Mouse (Mus musculus) cerebellum, adult 9-10 months (tissue): ENCODE measurements around the gene 4931409K22Rik.
A peak's percentile ranks its signal among the peaks of the same experiment; 100 is the strongest.

Experiments
- DNase-seq: peaks from one replicate; pipeline ENCODE4 v3.0.0; 2022

The 4931409K22Rik gene

GRCm38 (mm10) chr5:24539571-24540296 is 16.9 kb downstream of the 4931409K22Rik start:
- no peak for DNase-seq

DNA sequence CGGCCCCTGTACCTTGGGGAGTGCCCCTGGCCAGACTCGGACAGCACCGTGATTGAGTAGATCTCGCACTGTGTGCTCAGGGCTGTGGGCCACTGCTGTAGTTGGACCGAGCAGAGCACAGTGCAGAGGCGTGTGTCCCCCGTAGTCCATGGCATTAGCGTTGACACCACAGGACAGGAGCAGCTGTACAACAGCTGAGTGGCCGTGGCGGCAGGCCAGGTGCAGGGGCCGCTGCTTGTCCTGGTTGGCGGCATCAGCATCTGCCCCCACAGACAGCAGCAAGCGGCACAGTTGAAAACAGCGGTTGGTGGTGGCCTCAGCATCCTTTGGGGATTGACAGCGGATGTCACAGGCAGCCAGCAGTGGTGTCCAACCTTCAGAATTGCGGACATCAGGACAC is 19.0 kb downstream of the 4931409K22Rik start:
- no peak for DNase-seq

- DNase-seq, result no peak
Measured at GRCm38 (mm10) chr5:24536511-24536910, 20.1 kb downstream of the 4931409K22Rik start.

DNA sequence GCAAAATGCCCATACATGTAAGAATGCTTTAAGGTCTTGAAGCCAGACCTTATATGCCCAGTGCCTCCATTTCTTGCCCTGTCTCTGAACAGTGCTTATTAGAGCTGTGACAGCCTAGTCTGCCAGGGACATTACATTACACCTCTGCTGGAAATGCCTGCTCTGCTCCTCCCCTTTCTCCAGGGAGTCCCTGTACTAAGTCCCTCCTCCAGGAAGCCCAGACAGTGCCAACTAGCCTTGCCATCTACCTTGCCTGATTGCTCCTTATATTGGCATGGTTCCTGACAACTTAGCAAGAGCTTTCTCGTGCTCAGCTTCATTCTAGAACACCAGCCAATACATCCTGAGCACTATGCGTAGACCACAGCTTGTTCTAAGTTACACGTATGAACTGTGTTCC is 20.9 kb downstream of the 4931409K22Rik start:
- no peak for DNase-seq

- no peak for DNase-seq
Measured at GRCm38 (mm10) chr5:24534292-24534691, 22.3 kb downstream of the 4931409K22Rik start.

DNA sequence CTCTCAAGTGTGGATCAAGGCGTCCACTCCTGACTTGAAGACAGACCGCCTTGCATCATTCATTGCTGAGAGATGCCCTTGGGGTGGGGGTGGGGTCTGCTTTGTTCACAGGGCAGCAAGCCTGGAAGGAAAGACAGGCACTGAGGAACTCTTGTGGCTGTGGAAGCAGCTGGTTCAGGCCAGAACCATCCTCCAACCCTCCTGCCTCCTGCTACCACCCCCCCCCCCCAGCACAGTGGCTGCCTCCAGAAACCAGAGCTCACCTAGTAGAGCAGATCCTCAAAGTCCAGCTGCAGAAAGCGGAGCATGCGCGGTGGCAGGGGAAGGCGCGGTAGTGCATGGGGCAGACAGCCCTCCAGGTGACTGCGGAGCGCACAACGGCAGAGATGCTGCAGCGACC is 23.2 kb downstream of the 4931409K22Rik start:
- DNase-seq, result no peak

GRCm38 (mm10) chr5:24530042-24530689 is 26.4 kb downstream of the 4931409K22Rik start:
- peak; percentile 93 for DNase-seq

DNA sequence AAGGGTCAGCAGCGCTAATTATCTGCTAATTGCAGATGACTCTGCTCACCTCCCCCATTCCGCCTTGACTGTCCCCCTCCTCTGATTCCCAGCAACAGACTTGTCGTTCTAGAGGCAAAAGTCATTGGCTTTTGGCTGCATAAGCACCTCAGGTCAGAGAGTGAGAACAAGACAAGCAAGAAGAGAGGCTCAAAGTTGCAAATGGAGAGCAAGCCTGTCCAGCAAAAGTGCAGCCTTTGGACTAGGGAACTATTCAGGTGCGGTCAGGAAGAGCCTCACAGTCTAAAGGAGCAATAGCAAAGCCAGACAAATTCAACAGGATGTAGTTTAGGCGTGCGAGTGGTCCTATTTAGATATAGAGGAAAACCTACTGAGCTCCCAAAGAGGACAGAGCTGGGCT is 28.8 kb downstream of the 4931409K22Rik start:
- no peak for DNase-seq

DNA sequence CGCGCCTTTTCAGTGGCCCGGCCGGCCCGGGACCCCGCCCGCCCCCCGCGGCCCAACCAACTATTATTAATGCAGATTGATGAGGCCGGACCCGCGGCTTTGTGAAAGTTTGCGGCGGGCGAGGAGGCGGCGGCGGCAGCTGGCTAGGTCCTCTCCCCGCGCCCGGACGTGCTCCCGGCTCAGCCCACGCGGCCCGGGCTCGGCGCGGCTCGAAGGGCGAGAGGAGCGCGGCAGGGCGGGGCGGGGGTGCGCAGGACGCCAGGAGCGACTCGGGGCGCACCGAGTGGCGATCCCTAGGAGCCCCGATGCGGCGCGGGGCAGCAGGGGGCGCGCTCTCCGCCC is 29.7 kb downstream of the 4931409K22Rik start, which contains the start of gene Gbx1:
TSS of gene Gbx1 (minus strand) at position 314 of the 342 bp plus-strand sequence.
- no peak for DNase-seq

DNA sequence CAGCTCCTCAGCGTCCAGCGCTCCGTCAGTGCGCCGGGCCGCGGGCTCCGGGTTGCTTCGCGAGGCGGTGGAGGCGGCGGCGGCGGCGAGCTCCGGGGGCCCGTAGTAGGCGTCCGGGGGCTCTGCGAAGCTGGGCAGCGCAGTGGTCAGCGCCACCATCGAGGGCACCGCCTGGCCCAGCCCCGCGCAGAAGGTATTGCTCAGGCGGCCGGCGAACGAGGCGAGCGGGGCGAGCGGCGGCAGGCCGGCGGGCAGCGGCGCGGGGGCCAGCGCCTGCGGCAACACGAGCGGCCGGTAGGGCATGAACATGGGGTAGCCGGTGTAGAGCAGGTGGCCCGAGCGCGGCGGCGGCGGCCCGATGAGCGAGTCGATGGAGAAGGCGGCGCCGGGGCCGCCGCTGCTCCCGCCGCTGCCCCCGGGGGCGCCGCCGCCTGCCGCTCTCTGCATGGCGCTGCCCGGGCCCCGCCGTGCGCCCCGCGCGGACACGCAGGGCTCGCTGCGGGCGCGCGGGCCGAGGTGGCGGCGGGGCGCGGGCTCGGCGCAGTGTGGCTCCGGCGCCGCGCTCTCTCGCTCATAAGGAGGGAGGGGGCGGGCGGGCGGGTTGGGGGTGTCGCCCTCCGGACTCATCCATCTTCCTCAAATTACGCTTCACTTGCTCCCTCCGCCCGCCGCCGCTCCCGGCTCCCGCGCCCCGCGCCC is 30.3 kb downstream of the 4931409K22Rik start:
- DNase-seq, result no peak

GRCm38 (mm10) chr5:24525360-24526189 is 31.0 kb downstream of the 4931409K22Rik start:
- no peak for DNase-seq

GRCm38 (mm10) chr5:24524522-24524921 is 32.1 kb downstream of the 4931409K22Rik start:
- no peak for DNase-seq

DNA sequence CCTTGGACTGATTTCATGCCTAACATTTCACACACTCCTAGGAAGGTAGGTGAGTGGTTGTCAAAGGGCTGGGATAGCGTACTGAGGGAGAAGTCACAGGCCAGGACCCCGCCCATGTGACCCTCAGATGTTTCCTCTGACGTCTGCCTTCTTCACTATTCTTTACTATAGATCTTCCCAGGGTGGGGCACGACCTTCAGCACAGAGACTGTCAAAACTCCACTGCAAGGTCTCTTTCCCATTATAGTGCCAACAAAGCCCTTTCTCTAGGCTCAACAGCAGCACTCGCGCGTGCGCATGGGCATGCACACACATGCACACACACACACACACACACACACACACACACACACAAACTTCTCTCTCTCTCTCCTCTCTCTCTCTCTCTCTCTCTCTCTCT is 32.8 kb downstream of the 4931409K22Rik start:
- DNase-seq, result no peak

DNA sequence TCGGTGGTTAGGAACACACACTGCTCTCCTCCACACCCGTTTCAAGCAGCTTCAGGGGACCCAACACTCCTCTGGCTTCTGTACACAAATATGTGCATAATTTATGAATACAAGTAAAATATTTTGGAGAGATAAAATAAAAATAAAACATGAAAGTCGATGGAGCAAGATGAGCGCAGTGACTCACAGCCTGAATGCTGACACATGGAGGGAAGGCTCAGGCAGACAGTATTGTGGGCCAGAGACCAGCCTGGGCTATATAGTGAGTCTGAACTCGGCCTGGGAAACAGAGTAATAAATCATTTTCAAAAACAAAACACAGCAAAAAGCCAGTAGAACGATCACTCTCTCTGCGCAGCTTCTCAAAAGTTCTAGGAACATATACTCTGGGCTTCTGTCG is 35.2 kb downstream of the 4931409K22Rik start:
- DNase-seq, result no peak

GRCm38 (mm10) chr5:24512271-24512670 is 44.3 kb downstream of the 4931409K22Rik start:
- no peak for DNase-seq

GRCm38 (mm10) chr5:24510635-24511034 is 46.0 kb downstream of the 4931409K22Rik start:
- DNase-seq, result no peak

DNA sequence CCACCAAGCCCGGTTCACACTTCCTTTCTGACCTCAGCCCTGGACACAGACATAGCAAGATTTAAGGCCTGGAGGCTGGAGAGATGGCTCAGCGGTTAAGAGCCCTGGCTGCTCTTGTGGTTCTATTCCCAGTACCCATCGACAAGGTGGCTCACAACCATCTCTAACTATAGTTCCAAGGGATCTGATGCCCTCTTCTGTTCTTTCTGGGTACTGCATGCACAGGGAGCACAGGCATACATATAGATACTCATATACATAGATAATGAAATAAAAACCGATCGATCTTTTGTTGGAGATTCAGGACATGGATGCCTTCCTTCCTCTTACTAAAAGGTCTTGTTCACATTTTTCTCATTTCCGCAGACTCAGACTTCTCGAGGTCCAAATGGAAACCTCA is 48.2 kb downstream of the 4931409K22Rik start:
- no peak for DNase-seq

DNA sequence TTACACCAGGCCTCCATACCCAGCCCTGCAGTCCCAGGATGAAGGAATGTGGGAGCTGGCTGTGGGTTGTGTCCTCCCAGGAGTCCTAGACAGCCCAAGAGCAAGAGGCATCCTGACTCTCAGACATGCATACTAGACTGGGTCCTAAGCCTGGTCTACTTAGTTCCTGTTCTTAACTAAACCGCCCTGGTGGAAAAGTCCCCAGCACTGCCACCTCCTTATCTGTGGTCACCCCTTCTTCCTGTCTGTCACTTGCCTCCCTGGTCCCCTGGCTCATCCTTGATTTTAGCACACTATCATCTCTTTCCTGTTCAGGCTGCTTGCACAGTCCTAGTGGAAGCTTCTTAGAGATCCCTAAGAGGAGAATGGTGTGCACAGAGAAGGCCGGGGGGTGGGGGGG is 51.1 kb downstream of the 4931409K22Rik start:
- no peak for DNase-seq

DNA sequence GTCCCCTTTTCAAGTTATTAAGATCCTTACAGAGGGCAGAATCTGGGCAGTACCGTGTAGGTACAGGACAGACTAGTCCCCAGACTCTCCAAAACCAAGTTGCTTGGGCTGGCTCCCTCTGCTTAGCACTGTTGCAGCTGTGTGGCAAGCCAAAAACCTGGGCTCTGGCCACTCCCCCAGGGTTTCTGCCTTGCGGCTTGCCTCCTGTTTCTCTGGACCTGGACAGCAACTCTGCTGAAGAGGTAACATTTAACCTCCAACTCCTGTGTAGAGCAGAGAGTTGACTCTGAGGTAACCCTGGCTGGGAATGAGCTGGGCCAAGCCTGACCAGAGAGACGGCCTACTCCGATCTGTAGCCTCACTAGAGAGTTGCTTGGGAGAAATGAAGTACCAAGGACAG is 53.8 kb downstream of the 4931409K22Rik start:
- DNase-seq, result no peak

GRCm38 (mm10) chr5:24500851-24501250 is 55.8 kb downstream of the 4931409K22Rik start:
- DNase-seq, result peak; percentile 51

- DNase-seq, result no peak
Measured at GRCm38 (mm10) chr5:24499113-24499512, 57.5 kb downstream of the 4931409K22Rik start.

DNA sequence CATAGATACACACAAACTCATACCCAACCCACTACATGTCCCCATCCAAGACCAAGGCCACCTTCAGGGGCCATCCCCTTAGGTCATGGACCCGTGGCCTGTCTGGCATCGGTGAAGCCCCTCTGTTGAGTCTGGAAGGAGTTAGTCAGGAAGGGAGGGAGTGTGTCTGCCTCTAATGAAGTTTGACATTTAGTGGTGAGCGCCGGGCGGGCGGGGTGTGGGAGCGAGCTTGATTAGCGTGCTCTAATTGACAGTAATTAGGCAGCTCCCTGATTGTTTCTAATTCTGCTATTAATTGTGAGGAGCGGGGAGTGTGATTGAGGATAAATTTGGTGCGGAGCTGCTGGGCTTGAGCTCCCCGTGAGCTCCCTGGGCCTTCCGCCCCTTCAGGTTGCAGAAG is 59.1 kb downstream of the 4931409K22Rik start:
- peak; percentile 3 for DNase-seq

GRCm38 (mm10) chr5:24496756-24497155 is 59.9 kb downstream of the 4931409K22Rik start:
- no peak for DNase-seq
